Mouse (Mus musculus): ENCODE data around the gene Ccdc190. TPM values are rescaled to one million over a fixed set of nuclear protein-coding genes. Genes with fewer than 3 reads are reported as not detected.

The Ccdc190 gene
- polyA plus RNA-seq, 1 experiment from 2014 or later, result not detected

DNA sequence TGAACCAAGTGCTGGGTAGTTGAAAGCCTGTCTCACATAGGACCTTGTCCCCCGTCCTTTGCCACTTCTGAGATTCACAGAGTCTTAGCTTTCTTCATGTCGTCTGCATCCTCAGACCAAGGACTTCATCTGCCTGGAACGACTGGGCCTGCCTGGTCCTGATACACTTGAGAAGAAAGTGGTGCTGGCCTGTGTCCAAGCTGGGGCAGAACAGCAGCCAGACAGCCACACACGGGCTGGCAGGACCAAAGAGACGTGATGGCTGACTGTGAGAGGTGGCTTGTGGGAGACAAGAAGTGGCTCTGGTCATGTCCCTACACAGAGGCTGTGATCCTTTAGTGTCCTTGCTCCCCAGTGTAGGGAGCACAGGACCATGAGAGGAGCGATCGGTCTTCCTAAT is 17.7 kb upstream of the Ccdc190 start:
- Histone ChIP-seq H3K9ac (no peak overlapping the region), H3K4me2 (replicated peaks) (no peak overlapping the region), H3K9me3 (no peaks in the 10 kb centered on the region), H3K36me3 (no peaks in the 10 kb centered on the region), H3K4me1 (peaks cover 13% of the 10 kb centered on the region; the same call in 1 of the 2 replicates), H3K27ac (peak overlapping the region; percentile 38; the same call in 1 of the 2 replicates), H3K4me3 (no peak overlapping the region), H3K27me3 (no peaks in the 10 kb centered on the region)
- WGBS, result 75% methylated on average over 7 of the region's 7 CpGs
- ATAC-seq (ENCODE audit: insufficient number of reproducible peaks, insufficient read depth, low FRiP score, low TSS enrichment), result no peak

DNA sequence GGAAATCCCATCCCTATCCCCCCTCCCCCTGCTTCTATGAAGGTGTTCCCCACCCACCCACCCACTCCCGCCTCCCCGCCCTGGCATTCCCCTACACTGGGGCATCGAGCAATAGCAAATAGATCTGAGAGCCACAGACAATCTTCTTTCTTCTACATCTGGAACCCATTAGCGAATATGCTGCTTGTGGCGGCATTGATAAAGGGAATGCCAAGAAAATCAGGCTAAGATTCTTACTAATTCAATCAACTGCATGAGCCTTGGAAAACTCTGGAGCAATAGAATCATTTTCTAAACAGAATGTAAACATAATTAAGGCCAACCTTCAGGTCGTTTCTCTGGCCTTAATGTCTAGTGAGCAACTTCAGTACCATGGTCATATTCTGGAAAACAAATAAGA is 16.9 kb upstream of the Ccdc190 start:
- Histone ChIP-seq H3K9ac (no peak overlapping the region), H3K9me3 (no peaks in the 10 kb centered on the region), H3K4me1 (peaks cover 13% of the 10 kb centered on the region; the same call in 1 of the 2 replicates), H3K36me3 (no peaks in the 10 kb centered on the region), H3K27me3 (no peaks in the 10 kb centered on the region), H3K4me2 (replicated peaks) (no peak overlapping the region), H3K27ac (peak overlapping the region; percentile 38; the same call in 1 of the 2 replicates), H3K4me3 (no peak overlapping the region)
- WGBS, result 27% methylated on average over 6 of the region's 6 CpGs
- no peak for ATAC-seq (ENCODE audit: insufficient number of reproducible peaks, insufficient read depth, low FRiP score, low TSS enrichment)

DNA sequence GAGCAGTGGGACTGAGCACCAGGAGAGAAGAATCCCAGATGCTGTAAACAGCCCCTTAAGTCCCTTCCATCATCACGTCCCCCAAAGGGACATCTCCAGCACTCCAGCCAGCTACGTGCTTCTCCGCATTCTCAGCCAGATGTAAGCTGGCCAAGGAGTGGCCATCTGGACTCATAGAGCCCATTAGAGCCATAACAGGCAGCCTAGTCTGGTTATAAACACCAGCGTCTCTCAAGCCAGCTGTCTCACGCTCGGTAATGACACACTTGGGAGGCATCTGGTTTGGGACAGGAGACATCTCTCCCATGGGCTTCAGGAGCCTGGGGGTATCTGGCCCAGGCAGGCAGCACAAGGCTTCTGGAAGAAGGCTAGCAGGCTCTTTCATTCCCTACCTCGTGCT is 11.8 kb upstream of the Ccdc190 start:
- Histone ChIP-seq H3K36me3 (no peaks in the 10 kb centered on the region), H3K4me1 (peaks cover 13% of the 10 kb centered on the region; the same call in 1 of the 2 replicates), H3K9ac (no peak overlapping the region), H3K27me3 (no peaks in the 10 kb centered on the region), H3K4me2 (replicated peaks) (no peak overlapping the region), H3K27ac (no peak overlapping the region), H3K4me3 (no peak overlapping the region), H3K9me3 (no peaks in the 10 kb centered on the region)
- ATAC-seq (ENCODE audit: insufficient number of reproducible peaks, insufficient read depth, low FRiP score, low TSS enrichment), result no peak; the same call in 1 of the 2 replicates
- 39% methylated on average over 7 of the region's 7 CpGs for WGBS

DNA sequence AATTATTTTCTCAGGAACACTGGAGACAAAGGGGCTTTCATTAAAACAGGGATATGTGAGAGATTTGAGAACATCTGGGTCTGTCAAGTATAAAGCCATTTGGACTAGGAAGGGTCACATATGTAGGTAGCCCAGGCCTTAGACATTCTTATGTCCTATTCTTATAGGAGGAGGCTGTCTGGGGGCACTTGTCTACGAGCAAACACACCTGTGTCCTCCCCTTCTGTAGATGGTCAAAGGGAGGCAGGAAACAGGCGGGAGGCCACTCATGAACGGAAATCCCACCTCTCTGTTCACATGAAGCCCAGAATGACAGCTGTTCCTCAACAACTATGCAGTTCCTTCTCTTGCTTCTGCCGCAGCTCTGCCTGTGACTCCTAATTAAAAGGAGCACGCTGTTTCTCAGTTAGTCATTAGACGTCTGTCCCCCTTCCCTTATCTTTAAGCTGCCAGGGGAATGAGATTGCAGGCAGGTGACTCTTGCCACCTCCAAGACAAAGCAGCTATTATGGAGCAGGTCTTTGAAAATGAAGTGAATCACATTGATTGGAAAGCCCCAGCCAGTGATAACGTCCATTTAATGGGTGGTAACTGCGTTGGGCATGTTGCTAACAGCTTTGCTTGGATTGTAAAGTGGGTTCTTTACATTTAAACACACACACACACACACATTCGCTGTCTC is 11.2 kb upstream of the Ccdc190 start:
- Histone ChIP-seq H3K9me3 (no peaks in the 10 kb centered on the region), H3K4me3 (no peak overlapping the region), H3K9ac (no peak overlapping the region), H3K4me2 (replicated peaks) (no peak overlapping the region), H3K4me1 (peaks cover 12% of the 10 kb centered on the region; the same call in 1 of the 2 replicates), H3K27me3 (no peaks in the 10 kb centered on the region), H3K27ac (0 out of 2 replicates have a peak overlapping the region, but pooled peaks have one; percentile 17), H3K36me3 (no peaks in the 10 kb centered on the region)
- ATAC-seq (ENCODE audit: insufficient number of reproducible peaks, insufficient read depth, low FRiP score, low TSS enrichment), result no peak
- 62% methylated on average over 9 of the region's 9 CpGs for WGBS

DNA sequence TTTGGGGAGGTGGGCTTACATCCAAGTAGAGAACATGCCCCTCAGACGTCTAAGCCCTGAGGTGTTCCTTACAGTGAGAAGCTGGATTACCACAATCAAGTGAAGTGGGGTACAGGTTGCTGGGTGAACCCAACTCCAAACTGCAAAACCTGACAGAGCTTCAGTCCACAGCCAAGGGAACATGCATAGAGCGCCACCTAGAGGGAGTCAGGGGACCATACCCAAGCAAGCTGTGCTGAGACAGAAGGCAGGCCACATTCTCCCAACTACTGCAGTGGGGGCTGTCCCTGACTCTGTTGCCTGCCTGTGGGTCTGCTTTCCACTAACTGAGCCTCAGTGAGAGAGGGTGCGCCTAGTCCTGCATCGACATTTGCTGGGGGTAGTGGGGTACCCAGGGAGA is 10.4 kb upstream of the Ccdc190 start:
- WGBS, result 30% methylated on average over 4 of the region's 4 CpGs
- Histone ChIP-seq H3K36me3 (no peaks in the 10 kb centered on the region), H3K9me3 (no peaks in the 10 kb centered on the region), H3K4me3 (no peak overlapping the region), H3K4me2 (replicated peaks) (no peak overlapping the region), H3K27me3 (no peaks in the 10 kb centered on the region), H3K9ac (no peak overlapping the region), H3K4me1 (peaks cover 10% of the 10 kb centered on the region; the same call in 1 of the 2 replicates), H3K27ac (no peak overlapping the region)
- no peak; the same call in 1 of the 2 replicates for ATAC-seq (ENCODE audit: insufficient number of reproducible peaks, insufficient read depth, low FRiP score, low TSS enrichment)

- peaks cover 7% of the 10 kb centered on the region; the same call in 1 of the 2 replicates for H3K4me1 ChIP-seq
- H3K4me2 ChIP-seq (replicated peaks), result peak overlapping the region; percentile 20; the same call in 1 of the 2 replicates
- no peak overlapping the region for H3K4me3 ChIP-seq
- no peaks in the 10 kb centered on the region for H3K27me3 ChIP-seq
- H3K9me3 ChIP-seq, result no peaks in the 10 kb centered on the region
- ATAC-seq (ENCODE audit: insufficient number of reproducible peaks, insufficient read depth, low FRiP score, low TSS enrichment), result peak; percentile 10; the same call in 1 of the 2 replicates
- no peak overlapping the region for H3K27ac ChIP-seq
- H3K36me3 ChIP-seq, result no peaks in the 10 kb centered on the region
- H3K9ac ChIP-seq, result no peak overlapping the region
- WGBS, result 2% methylated on average over 11 of the region's 11 CpGs
Observed at GRCm38 (mm10) chr1:169919211-169919610, 9.2 kb upstream of the Ccdc190 start.

- ATAC-seq (ENCODE audit: insufficient number of reproducible peaks, insufficient read depth, low FRiP score, low TSS enrichment), result no peak
- Histone ChIP-seq H3K4me2 (replicated peaks) (peak overlapping the region; percentile 25), H3K4me1 (peaks cover 5% of the 10 kb centered on the region; the same call in 1 of the 2 replicates), H3K27me3 (no peaks in the 10 kb centered on the region), H3K9me3 (no peaks in the 10 kb centered on the region), H3K36me3 (no peaks in the 10 kb centered on the region), H3K4me3 (no peak overlapping the region), H3K9ac (no peak overlapping the region), H3K27ac (no peak overlapping the region)
- 13% methylated on average over 8 of the region's 8 CpGs for WGBS
Observed at GRCm38 (mm10) chr1:169921710-169922211, 6.7 kb upstream of the Ccdc190 start.

GRCm38 (mm10) chr1:169924567-169924966 is 3.9 kb upstream of the Ccdc190 start:
- Histone ChIP-seq H3K4me2 (replicated peaks) (no peak overlapping the region), H3K36me3 (no peaks in the 10 kb centered on the region), H3K27ac (no peak overlapping the region), H3K27me3 (peaks cover 3% of the 10 kb centered on the region; the same call in 1 of the 2 replicates), H3K4me3 (no peak overlapping the region), H3K4me1 (no peaks in the 10 kb centered on the region), H3K9me3 (no peaks in the 10 kb centered on the region), H3K9ac (no peak overlapping the region)
- 85% methylated on average over 2 of the region's 2 CpGs for WGBS
- no peak for ATAC-seq (ENCODE audit: insufficient number of reproducible peaks, insufficient read depth, low FRiP score, low TSS enrichment)

GRCm38 (mm10) chr1:169927753-169928369 is 587 bp upstream of the Ccdc190 start:
- Histone ChIP-seq H3K36me3 (no peaks in the 10 kb centered on the region), H3K27ac (no peak overlapping the region), H3K4me1 (no peaks in the 10 kb centered on the region), H3K27me3 (peaks cover 3% of the 10 kb centered on the region; the same call in 1 of the 2 replicates), H3K4me3 (no peak overlapping the region), H3K4me2 (replicated peaks) (no peak overlapping the region; the same call in 1 of the 2 replicates), H3K9ac (no peak overlapping the region), H3K9me3 (no peaks in the 10 kb centered on the region)
- ATAC-seq (ENCODE audit: insufficient number of reproducible peaks, insufficient read depth, low FRiP score, low TSS enrichment), result no peak
- 58% methylated on average over 8 of the region's 8 CpGs for WGBS

GRCm38 (mm10) chr1:169931698-169932097 is 3.2 kb downstream of the Ccdc190 start:
- Histone ChIP-seq H3K27ac (no peak overlapping the region), H3K4me3 (no peak overlapping the region), H3K9me3 (no peaks in the 10 kb centered on the region), H3K36me3 (no peaks in the 10 kb centered on the region), H3K4me2 (replicated peaks) (no peak overlapping the region), H3K9ac (no peak overlapping the region), H3K4me1 (peaks cover 4% of the 10 kb centered on the region; the same call in 1 of the 2 replicates), H3K27me3 (peaks cover 3% of the 10 kb centered on the region; the same call in 1 of the 2 replicates)
- WGBS, result 81% methylated on average over 7 of the region's 7 CpGs
- ATAC-seq (ENCODE audit: insufficient number of reproducible peaks, insufficient read depth, low FRiP score, low TSS enrichment), result no peak

DNA sequence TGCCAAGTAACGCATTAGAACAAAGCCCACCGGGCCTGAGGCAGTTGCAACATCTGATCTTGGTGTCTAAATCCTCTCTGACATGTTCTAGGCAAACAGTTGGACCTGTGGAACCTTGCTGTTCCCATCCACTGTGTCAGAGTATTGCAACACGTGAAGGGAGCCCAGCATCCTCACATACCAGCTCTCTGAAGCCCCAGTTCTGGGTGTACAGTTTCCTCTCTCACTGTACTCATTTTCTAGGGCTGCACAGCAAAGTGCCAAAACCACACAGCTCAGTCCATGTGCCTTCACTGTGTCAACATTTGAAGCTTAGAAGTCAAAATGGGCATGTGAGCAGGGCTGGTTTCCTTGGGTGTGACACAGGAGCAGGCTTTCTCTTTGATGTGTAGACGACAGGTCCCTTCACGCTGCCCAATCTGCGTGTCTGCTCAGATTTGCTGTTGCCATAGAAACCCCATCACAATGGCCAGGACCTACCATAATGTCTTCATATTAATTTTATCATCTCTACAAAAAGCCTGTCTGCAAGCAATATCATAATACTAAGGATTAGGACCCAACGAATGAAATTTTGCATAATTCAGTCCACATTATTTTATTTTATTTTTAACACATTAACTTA is 3.8 kb downstream of the Ccdc190 start:
- H3K9ac ChIP-seq, result no peak overlapping the region
- WGBS, result 68% methylated on average over 7 of the region's 7 CpGs
- no peak for ATAC-seq (ENCODE audit: insufficient number of reproducible peaks, insufficient read depth, low FRiP score, low TSS enrichment)
- peaks cover 3% of the 10 kb centered on the region; the same call in 1 of the 2 replicates for H3K27me3 ChIP-seq
- H3K4me1 ChIP-seq, result peaks cover 4% of the 10 kb centered on the region; the same call in 1 of the 2 replicates
- H3K4me3 ChIP-seq, result no peak overlapping the region
- H3K36me3 ChIP-seq, result no peaks in the 10 kb centered on the region
- H3K4me2 ChIP-seq (replicated peaks), result no peak overlapping the region
- no peak overlapping the region for H3K27ac ChIP-seq
- no peaks in the 10 kb centered on the region for H3K9me3 ChIP-seq

All from embryonic facial prominence, embryonic 12.5 days (tissue).